Mouse (Mus musculus): ENCODE data around the gene Taar7e.
"Not testable (repeated sequence)": the region's sequence is repeated elsewhere in the genome, so short reads cannot be mapped to it uniquely, and the experiment has no call there.

Gene Taar7e

DNA sequence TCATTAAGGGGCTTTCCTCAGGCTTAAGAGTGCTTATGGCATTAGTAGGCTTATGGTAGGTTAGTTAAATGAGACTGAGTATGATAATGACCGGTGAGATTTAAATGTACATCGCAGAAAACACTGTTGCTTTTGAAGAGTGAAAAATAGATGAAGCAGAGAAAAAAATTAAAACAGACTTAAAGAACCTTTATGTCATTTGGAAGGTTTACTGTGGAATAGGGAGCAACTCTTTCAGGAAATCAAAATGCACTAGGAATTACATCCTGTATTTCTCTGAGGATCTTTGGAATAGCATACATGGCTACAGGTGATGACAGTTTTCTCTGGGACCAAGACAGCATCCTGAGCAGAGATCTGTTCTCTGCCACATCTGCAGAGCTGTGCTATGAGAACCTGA, at the start of gene Taar7e:
Taar7e (plus strand) TSS at position 301 of the 400 bp plus-strand sequence.
- no peak for DNase-seq

DNA sequence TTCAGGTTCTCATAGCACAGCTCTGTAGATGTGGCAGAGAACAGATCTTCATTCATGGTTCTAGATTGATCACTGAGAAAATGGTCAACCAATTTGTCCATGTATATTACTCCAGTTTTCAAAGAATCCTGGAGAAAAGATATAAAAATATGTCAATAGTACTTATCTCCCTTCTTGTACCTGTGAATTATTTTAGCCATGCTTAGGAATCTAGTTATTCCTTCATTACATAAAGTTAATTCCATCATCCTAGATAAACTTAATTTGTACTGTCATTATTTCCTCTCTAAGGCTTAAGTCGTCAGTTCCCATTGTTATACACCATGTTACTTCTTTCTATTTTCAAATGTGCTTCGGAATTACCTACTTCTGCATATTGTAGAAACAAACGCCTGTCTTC, 44.0 kb upstream of the Taar7e start, which contains the start of gene Taar7a:
Taar7a (minus strand) TSS at position 101 of the 400 bp plus-strand sequence.
- DNase-seq = no peak

DNA sequence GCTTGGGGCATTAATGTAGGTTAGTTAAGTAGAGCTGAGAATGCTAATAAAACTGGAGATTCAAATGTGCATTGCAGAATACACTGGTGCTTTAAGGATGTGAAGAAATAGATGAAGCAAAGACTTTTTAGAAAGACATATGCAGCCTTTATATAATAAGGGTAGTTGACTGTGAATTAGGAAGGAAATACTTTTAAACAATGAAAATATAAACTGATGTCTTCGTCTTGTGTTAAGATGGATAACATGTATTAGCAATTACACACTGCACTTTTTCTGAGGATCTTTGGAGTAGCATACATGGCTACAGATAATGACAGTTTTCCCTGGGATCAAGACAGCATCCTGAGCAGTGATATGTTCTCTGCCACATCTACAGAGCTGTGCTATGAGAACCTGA, 37.8 kb upstream of the Taar7e start, which contains the start of gene Taar7b:
Taar7b (plus strand) TSS at position 301 of the 400 bp plus-strand sequence.
- no peak for DNase-seq

DNA sequence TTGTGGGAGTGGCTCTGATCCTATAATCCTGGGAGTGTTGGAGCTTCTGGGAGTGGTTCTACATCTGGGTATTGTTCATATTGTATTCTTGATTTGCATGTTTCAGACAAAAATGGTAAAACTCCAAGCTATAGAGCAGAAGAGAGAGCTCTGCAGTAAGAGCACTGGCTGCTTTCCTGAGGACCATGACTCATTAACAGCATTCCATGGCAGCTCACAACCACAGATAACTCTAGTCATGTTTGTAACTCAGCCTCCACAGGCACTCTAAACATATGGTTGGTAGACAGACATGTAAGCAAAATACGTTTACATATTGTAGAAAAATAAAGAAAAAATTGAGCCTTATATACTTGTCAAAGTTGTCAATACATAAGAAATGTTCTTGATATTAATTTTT, 31.0 kb upstream of the Taar7e start:
- no peak for DNase-seq

DNA sequence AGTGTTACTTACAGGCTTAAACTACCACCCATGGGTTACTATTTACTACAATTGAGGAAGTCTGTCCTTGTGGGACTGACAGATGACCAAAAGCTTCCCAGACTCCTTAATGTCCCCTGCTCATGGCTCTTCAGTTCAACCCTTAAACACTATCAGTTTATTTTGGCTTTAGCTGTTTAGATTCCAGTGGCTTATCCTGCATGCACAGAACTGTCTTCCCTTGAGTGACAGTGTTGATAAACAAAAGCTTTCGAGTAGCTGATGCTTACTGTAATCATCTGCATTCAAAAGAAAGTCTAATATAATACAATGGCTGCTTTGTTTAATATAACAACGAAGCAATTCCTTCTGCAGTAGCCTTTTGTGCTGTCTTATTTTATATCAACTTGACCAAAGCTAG, 30.4 kb upstream of the Taar7e start:
- no peak for DNase-seq

DNA sequence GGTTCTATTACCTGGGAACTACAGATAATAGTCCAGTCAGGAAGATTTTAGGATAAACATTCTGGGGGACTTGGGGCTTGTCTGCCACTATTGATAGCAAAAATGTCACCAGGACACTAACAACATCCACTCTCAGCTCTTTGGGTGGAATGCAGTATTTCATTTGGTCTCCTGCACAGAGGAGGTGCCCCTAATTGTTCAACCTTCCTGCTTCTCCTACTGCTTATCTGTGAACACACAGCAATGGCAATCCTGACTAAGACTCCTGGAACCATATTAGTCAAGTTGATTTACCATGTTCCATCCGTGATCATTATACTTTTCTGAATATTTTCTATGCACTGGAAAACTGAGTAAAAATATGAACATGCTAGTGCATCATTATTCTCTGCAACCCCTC, 29.3 kb upstream of the Taar7e start:
- no peak for DNase-seq

DNA sequence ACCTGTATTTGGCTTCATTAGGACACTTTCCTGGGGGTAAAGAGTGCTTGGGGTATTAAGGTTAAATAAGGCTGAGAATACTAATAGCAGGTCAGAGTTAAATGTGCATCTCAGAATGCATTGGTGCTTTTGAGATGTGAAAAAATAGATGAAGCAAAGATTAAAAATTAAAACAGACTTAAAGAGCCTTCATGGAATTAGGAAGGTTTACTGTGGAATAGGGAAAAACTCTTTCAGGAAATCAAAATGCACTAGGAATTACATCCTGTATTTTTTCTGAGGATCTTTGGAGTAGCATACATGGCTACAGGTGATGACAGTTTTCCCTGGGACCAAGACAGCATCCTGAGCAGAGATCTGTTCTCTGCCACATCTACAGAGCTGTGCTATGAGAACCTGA, 10.5 kb upstream of the Taar7e start, which contains the start of gene Taar7d:
Taar7d (plus strand) TSS at position 301 of the 400 bp plus-strand sequence.
- no peak for DNase-seq

DNA sequence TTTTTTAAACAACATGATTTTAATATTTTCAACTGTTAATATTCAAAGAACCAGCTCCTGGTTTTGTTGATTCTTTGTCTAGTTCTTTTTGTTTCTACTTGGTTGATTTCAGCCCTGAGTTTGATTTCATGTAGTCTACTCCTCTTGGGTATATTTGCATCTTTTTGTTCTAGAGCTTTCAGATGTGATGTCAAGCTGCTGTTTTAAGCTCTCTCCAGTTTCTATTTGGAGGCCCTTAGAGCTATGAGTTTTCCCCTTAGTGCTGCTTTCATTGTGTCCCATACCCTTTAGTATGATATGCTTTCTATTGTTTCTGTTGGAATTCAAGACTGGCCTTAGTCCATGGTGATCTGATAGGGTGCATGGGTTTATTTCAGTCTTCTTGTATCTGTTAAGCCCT, 6.1 kb upstream of the Taar7e start:
- DNase-seq = no peak

DNA sequence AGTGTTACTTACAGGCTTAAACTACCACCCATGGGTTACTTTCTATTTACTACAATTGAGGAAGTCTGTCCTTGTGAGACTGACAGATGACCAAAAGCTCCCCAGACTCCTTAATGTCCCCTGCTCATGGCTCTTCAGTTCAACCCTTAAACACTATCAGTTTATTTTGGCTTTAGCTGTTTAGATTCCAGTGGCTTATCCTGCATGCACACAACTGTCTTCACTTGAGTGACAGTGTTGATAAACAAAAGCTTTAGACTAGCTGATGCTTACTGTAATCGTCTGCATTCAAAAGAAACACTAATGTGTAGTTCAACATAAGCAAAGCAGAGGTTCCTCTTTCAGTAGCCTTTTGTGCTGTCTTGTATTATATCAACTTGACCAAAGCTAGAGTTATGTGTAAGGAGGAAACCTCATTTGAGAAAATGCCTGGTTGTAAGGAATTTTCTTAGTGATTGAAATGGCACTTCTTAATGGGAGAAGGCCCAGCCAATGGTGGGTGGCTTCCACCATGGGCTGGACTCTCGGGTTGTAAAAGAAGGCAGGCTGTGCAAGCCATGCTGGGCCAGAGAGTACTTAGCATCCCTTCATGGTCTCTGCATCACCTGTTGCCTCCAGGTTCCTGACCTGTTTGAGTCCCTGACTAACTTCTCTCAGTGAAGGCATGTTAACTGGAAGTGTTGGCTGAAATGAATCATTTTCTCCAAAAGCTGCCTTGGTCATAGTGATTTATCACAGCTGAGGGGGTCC, 2.9 kb downstream of the Taar7e start:
- DNase-seq = no peak

DNA sequence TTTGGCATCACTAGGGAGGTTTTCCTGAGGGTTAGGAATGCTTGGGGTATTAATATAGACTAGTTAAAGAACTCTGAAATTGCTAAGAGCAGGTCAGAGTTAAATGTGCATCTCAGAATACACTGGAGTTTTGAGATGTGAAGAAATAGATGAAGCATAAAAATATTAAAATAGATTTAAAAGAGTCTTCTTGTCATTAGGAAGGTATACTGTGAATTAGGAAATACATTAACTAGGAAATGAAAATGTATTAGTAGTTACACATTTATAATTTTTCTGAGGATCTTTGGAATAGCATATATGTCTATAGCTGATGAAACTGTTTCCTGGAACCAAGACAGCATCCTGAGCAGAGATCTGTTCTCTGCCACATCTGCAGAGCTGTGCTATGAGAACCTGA, 11.8 kb downstream of the Taar7e start, which contains the start of gene Taar7f:
Taar7f (plus strand) TSS at position 301 of the 400 bp plus-strand sequence.
- DNase-seq = no peak

DNA sequence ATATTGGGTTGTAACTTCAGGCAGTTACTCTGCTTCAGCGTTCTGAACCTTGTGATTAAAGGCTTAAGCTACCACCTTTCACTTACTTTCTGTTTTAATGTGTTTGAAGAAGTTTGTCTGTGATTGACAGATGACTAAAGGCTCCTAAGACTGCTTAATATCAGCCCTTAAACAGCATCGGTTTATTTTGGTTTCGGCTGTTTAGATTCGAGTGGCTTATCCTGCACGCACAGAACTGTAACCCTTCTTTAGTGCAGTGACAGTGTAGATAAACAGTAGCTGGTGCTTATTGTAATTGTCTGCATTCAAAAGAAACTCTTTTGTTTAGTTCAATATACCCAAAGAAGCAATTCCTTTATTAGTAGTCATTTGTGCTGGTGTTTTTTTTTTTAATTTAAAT, 14.6 kb downstream of the Taar7e start:
- no peak for DNase-seq

DNA sequence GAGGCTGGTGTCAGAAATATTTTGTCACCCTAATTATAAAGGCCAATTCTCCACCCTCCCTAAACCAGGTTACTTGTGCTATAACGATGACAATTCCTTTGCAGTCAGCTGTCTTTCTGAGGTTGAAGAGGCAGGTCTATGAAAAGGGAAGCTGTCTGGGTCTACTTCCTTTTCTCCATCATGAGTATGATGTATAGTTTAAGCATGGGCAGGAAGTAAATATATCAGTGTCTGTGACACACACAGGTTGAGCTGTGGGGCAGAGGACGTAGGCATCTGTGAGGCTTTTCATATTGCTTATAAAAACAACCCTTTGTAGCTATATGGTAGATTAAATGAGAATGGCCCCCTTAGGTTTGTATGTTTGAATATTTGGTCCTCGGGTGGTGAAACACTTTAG, 21.6 kb downstream of the Taar7e start:
- no peak for DNase-seq

DNA sequence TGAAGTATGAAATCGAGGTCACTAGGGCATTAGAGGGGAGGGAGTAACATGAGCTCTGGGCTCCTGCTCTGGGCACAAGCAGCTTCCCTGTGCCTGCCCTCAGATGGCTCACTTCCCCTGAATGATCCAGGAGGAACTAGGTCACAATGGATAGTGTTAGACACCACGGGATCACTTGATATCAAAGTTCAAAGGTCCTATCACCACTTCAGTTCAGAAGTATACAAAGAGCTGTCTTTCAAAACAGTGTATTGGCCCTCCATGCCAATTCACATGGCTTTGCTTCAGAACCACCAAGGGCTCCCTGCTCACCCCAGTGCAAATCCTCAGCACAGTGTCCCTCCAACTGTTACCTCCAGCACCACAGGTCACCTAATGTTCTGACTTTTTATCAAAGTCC, 37.3 kb downstream of the Taar7e start:
- not testable (repeated sequence) for DNase-seq

DNA sequence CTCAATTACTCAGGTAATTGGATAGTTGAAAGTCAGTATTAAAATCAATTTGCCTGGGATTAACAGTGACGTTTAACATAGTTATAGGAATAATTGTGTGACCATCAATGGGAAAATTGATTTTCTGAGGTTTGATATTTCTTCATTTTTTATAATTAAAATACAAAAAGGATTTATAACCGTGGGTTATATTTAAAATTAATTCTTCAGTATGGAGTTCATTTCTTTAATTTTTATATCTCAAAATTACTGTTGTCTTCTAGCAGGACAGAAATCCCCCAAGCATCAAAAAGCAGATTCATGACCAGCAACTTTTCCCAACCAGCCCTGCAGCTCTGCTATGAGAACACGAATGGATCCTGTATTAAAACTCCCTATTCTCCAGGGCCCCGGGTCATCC, 38.8 kb downstream of the Taar7e start, which contains the start of gene Taar8a:
Taar8a (plus strand) TSS at position 301 of the 400 bp plus-strand sequence.
- DNase-seq = not testable (repeated sequence)

DNA sequence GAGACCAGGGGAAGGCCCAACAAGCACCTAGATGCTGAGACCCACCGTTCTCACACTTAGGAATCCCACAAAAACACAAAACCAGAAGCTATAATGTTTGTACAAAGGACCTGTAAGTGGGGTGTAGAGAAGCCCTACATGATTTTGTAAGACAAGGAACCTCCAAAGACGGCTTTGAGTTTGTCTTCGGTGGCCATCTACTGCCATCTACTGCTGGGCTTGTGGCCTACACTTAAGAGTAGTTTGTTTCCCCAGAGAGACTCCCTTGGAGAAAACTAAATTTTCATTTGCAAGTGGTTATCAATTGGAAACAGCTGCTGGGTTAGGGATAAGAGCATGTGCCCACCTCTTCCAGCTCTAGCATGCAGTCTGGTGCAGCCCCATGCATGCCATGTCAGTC, 42.8 kb downstream of the Taar7e start:
- peak; percentile 50 for DNase-seq

DNA sequence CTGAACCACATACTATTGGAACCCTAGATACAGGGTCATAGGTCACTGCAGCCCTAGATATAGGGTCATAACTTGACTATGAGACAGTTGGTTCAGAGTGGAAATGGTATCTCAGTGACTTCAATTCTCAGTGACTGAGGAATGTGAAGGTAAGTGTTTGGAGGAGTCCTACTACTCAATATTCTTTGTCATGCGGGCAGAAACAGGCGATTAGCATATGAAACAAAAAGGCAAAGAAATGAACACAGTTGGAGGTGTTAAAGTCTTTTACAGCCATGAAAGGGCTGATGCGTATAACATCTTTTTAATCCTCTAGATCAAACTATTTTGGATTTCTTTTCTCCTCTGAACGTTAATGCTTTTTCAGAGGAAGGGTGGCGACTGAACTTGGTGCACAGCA, 48.5 kb downstream of the Taar7e start:
- DNase-seq = no peak

DNA sequence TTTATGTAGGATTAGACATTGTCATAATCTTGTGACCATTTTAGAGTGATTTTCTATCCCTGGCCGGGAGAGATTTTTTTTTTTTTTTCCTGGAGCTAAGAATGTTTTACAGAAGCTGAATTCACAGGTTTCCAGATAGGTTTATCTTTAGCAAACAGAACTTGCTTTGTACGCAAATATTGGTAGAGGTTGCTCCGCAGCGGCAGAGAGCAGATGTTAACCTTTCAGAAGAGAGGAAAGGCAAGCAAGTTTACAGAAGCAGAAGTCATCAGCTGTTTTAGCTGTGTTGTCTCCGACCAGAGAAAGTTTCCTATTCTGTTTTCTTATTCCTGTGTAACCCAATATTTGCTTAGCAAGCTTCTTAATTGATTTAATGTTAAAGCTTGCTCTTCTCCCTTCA, 49.1 kb downstream of the Taar7e start:
- no peak for DNase-seq

DNA sequence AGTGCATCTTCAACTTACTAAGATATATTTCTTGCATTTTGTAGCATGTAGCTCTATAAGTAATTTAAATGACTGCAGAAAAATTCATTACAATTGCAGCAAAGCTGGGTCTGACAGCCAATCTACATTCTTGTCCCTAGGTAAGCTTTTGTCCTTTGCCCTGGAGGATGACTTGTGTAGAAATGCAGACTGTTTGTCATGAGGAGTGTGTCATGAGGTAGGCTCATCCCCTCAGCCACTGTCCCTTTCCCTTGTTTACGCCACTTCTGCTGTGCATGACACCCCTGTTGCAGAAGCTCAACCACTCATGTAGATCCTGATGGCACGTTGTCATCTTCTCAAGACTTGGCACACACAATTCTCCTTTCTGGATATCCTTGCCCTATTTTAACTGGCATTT, 49.8 kb downstream of the Taar7e start:
- no peak for DNase-seq
